Mouse (Mus musculus) cerebellum, postnatal 14 days (tissue): ENCODE results near the gene Xcl1.
A peak's percentile ranks its signal among the peaks of the same experiment; 100 is the strongest.

Experiments used
- DNase-seq, 2 experiments: peaks; one replicate each; pipeline ENCODE4 v3.0.0; 2021; ENCODE audit warnings: mixed read lengths in 2 of 2

Gene Xcl1

DNA sequence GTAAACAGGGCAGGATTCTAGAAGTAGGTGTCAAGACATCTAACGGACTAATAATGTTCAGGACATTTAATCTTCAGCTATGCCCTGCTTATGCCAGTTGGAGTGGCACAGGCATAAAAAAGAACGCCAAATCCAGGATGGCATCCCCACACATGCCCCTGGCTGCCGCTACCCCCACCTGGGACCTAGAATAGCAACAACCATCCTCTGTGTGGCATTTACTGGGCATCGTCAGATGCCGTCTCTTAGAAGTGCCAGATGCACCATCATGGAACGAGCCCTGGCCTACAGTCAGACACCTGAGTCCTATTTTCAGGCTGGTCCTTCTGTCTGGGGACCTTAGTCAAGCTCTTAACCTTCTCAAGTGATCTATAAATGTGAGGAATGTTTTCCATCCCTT lies 34.6 kb downstream of the Xcl1 start:
- peak; percentile 41 to 46 for DNase-seq

DNA sequence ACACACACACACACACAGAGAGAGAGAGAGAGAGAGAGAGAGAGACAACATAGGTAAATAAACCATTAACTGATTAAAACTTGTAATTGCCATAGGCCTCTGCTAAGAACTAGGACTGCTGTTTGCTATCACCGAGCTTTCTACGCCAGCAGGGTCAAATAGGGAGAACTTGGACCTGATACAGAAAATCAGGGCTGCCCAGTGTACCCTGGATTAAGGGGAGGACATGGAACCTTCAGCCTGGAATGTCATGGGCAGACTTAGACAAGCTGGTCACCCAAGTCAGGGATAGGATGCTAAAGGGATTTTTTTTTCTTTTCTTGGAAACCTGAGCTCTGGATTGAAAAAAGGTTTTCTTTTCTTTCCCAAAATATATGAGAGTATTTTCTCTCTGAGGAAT lies 35.1 kb downstream of the Xcl1 start:
- peak in 1 of 2 experiments; percentile 16 for DNase-seq

DNA sequence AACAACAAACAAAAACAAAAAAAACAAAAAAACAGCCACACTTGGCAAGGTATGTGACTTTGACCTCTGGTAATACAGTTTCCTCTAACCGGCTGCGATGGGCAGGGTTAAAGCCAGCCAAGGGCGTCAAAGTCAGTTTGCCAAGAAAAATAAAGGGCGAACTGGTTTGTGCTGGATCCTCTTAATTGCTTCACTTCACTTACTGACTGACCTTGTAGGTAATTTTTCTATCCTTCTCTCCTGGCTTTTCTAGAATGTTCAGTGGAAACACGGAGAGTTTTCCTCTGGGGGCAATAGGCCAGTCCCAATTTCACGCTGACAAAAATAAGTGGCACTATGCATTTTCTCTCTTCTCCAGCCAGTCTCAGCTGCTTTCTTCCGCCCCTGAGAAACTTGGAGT lies 35.8 kb downstream of the Xcl1 start:
- DNase-seq: peak in 1 of 2 experiments; percentile 48

DNA sequence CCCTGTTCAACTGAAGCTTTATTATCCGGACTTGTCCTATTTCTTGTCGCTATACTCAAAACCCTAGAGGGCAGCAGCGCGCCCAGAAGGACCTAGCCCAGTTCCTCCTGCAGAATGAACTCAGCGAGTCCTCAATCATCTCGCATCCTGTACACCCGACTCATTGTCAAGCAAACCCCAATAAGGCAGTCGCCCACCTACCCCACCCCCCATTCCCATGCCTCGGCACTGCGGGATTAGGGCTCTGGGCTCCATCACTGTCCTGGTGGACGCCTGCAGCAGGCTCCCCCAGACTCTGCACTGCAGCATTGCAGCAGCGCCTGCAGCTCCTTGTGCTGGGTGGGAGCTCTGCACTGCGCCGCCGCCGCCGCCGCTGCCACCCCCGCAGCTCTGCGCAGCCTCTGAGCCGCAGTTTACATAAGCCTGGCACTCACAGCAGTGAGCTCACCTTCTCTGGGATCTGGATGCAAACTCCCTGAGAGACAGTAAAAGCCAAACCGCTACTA lies 36.4 kb downstream of the Xcl1 start:
- DNase-seq: peak; percentile 92 to 93

DNA sequence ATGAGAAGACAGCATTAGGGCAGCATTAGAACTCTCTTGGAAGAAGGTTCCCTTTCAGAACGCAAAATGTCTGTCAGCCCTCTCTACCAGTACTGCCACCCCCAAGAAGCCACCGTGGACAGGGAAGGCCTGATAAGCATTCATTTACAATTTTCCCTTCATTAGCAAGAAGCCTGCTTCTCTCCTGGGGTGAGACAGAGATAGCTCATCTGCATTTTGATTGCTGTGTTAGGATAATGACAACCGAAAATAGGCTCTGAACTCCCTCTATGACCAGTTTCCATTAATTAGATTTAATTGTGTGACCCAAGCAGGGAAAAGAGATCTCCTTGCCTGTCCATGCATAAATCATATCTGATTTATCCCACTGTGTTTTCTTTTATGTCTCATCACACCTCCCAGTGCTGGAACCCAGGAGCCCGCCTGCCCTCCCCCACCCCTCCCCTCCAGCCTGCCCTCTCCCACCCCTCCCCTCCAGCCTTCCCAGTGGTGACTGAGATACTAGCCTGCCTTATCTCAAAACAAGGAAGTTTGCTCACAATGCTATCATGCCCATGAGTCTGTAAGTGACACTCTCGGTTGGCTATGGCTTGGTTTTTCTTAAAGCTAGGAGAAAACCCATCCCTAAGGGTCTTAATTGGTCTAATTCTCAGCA lies 38.0 kb downstream of the Xcl1 start:
- DNase-seq: no peak

DNA sequence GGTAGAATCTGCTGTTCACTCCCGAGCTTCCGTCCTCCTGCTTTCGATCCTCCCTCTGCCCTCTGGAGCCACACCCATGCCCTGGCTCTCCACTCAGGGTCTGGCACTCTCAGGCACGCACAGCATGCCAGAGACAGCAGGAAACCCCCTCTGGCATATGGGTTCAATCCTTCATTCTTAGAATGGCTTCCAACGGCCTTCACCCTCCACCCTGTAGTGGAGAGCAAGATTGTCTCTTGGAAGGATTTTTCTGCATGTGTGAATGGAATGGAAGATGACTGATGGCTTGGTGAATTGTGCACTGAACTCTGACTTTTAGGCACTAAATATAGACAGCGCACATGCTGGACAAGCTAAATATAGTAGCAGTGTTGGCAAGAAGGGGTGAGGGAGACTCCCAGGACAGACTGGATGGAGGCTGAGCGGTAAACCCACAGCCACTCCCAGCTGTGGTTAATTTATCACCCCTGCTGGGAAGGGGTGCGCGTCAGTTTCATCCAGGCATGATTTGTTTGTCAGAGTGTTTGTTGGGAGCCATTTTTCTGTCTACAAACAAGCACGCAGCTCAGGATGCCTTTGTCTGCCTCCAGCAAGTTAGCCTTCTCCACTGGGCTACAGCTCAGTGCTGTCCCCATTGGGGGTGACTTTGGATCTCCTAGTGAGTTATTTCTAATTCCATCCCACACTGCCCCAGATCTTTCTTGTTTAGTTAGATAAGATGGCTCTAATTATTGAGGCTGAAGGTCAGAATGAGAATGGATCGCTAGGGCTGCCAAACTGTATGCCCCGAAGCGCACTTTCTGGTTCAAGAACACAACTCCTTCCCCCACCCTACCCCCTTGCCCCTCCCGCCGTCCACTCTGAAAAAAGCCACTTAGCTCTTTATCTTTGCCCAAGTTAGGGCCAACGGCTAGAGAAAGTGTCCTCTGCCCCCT lies 38.8 kb downstream of the Xcl1 start:
- DNase-seq: peak; percentile 77 to 78

DNA sequence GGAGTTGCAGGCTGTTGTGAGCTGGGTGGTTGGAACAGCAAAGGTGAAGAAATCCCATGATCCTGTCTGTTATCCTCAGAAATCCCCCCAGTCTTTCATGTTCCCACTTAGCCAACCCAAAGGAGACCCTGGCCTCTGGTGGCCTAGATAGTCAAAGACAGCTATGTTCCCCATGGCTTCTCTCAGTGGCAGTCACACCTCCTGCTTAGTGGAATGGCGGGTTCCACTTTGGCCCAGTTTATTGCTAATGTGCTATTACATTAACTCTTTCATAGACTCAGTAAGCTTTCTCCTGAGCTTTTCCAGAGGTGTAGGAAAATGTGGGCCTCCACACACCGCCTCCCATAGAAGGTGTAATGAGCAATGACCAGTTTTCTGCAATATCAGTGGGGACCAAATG lies 39.5 kb downstream of the Xcl1 start:
- peak in 1 of 2 experiments; percentile 15 for DNase-seq

DNA sequence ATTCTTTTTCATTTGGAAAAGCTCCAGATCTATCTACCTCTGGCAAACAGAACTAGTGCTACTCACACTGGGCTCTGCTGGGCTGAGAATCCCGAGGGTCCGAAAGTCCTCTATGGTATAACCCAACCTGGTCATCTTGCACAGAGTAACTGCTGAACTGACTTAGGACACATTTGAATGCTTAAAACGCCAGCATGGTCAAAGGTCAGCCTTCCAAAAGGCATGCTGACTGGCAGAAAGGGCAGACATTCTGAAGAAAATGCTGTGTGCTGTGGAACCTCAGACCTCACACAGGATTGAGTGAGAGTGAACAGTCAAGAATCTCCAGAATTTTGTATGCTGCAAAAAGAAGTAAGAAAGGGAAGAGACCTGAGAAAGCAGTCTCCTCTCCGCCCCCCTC lies 45.0 kb downstream of the Xcl1 start:
- DNase-seq: no peak

DNA sequence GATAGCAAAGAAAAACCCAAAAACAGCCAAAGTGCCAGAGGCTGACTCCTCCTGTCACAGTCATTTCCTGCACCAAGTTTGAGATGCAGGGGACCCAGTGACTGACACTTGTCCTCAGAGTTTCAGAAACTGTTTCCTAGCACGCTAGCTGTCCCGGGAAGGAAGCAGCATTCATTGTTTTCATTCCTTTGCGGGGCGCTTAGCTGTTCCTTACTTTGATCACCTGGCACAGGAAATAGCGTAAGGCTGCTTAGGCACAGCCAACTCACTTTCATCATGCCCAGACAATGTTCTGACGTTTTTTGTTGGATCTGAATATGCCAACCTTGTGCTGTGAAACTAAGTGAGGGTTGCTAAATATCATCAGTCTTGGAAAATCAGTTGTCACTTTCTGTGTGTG lies 46.8 kb downstream of the Xcl1 start:
- DNase-seq: no peak

DNA sequence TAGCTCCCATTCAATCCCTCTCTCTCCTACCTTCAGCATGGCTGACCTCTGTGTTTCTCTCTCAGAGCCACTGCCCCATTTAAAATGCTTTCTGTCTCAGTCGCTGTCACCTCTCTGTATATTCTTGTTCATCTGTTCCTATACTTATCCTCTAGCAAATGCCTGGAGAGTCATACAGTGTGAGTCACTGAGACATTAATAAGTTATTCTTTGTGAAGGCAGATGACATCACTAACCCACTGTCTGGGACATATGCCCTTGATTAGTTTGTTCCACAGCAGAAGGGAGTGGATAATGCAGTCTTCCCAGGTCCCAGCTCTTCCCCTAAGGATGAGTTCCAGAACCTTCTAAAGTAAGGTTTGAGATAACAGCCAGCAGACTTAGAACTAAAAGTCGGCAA lies 47.6 kb downstream of the Xcl1 start:
- no peak for DNase-seq

DNA sequence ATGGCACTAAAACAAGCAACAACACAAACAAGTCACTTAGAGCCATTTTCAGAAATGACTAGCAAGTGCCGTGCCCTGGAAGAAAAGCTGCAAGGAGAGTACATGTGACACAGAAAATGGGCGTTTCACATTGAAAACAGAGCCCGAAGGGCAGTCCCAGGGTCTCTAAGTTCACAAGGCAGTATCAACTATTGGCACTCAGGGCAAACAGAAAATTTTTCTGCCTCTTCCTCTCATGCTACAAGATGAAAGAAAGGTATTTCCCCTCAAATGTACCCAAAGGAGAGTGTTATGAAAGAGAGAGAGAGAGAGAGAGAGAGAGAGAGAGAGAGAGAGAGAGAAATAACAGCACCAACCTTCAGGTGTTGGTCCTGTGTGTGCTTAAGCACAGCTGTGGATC lies 53.4 kb downstream of the Xcl1 start:
- DNase-seq: no peak
